In the genomic region with DNA sequence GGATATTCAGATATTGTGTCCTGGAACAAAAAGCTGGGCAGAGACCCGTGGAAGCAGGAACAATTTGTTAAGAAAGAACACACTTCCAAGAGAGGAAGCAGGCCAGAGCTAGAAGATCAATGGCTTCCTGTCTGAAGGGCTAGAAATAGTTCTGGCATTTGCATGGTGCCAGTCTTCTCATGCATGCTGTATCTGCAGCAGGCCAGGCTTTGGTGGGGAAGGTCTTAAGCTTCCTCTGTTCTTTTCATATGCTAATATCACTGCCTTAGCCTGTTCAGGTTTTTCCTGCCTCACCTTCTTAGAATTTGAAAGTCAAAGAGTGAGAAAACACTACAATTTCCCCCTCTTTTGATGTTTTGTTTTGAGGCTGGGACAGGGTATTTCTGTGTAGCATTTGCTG, we compare ENCODE assay signal across 19 mouse cellular contexts. TPM values are rescaled to one million over a fixed set of nuclear protein-coding genes. Genes with fewer than 3 reads are reported as not detected.
DNase-seq lines count a peak whose midpoint lies in the region; ATAC-seq lines count a peak whose summit lies in the region.
"Had no signal": no experiment of that assay in that cellular context is flagged by ENCODE, and none has a peak within 500 bp of the region (broad histone marks: within the 10 kb centered on the region; RNA-seq: fewer than 3 reads in every experiment).

No protein-coding gene starts in this region.

- no peak overlapping the region for H3K4me3 ChIP-seq in heart, embryonic 11.5 days (ENCODE audit: low read depth, low read length)
- H3K4me3 ChIP-seq: forebrain, embryonic 15.5 days; heart, embryonic 10.5 days; liver, embryonic 15.5 days; midbrain, embryonic 12.5 days; myocyte had no signal

- no peak overlapping the region for H3K4me2 ChIP-seq in heart, embryonic 11.5 days
- H3K4me2 ChIP-seq: forebrain, embryonic 15.5 days; liver, embryonic 15.5 days; midbrain, embryonic 12.5 days had no signal

- no peaks in the 10 kb centered on the region for H3K36me3 ChIP-seq in heart, embryonic 11.5 days (ENCODE audit: control insufficient read depth, insufficient read depth, low read length)
- H3K36me3 ChIP-seq: forebrain, embryonic 15.5 days; heart, embryonic 10.5 days; liver, embryonic 15.5 days; midbrain, embryonic 12.5 days had no signal

- intact Hi-C loops in left cerebral cortex, postnatal 25 days (cut with DNase I) = no loop called here

- 24% methylated on average over 1 of the region's 1 CpGs for WGBS in heart, embryonic 11.5 days (ENCODE audit: insufficient replicate concordance)

- no peaks in the 10 kb centered on the region; the same call in 1 of the 2 replicates for H3K4me1 ChIP-seq in heart, embryonic 11.5 days (ENCODE audit: control insufficient read depth, insufficient read depth, low read length)
- H3K4me1 ChIP-seq: heart, embryonic 10.5 days had no signal

- ATAC-seq in common myeloid progenitor, adult 5-6 weeks (replicated peaks; ENCODE audit: low read depth, poor library complexity, severe bottlenecking) = 0 out of 2 replicates have a peak, but pooled peaks have one; percentile 29
- ATAC-seq in heart, embryonic 11.5 days (replicated peaks; ENCODE audit: insufficient number of reproducible peaks, low FRiP score, low TSS enrichment) = no peak
- ATAC-seq: forebrain, embryonic 15.5 days had no signal

- H3K9ac ChIP-seq in heart, embryonic 11.5 days (ENCODE audit: low read depth, low read length) = no peak overlapping the region
- H3K9ac ChIP-seq: forebrain, embryonic 15.5 days; liver, embryonic 15.5 days; midbrain, embryonic 12.5 days had no signal

- peak; percentile 8 for DNase-seq in adrenal gland, adult 2 months
- DNase-seq in adrenal gland, adult 18-20 months (ENCODE audit: low spot score in 2 of 2) = no peak
- DNase-seq in CD4-positive, CD25-positive, alpha-beta regulatory T cell, adult 2 months (ENCODE audit: low read depth, low spot score) = peak; percentile 52
- peak; percentile 36 for DNase-seq in kidney, postnatal 14 days
- no peak for DNase-seq in left cerebral cortex, postnatal 25 days (ENCODE audit: low spot score in 2 of 2)
- no peak for DNase-seq in gastrocnemius, postnatal 4 days (ENCODE audit: low spot score in 2 of 2)
- DNase-seq: cerebellum, adult 18-20 months; gastrocnemius, postnatal 10 days; heart, postnatal 36 days; left cerebral cortex, postnatal 4 days; right cerebral cortex, postnatal 14 days; thymus, postnatal 25 days had no signal

- no peaks in the 10 kb centered on the region for H3K27me3 ChIP-seq in heart, embryonic 11.5 days (ENCODE audit: control insufficient read depth, insufficient read depth, low read length)
- H3K27me3 ChIP-seq: forebrain, embryonic 15.5 days; liver, embryonic 15.5 days; midbrain, embryonic 12.5 days had no signal

- no peaks in the 10 kb centered on the region for H3K9me3 ChIP-seq in heart, embryonic 11.5 days (replicated peaks; ENCODE audit: control insufficient read depth, low read length)
- H3K9me3 ChIP-seq: forebrain, embryonic 15.5 days; heart, embryonic 10.5 days; liver, embryonic 15.5 days; midbrain, embryonic 12.5 days had no signal

- H3K27ac ChIP-seq in heart, embryonic 11.5 days (ENCODE audit: low read depth, low read length) = no peak overlapping the region
- H3K27ac ChIP-seq: forebrain, embryonic 15.5 days; heart, embryonic 10.5 days; liver, embryonic 15.5 days; midbrain, embryonic 12.5 days had no signal

RNA-seq across cellular contexts. Expression of gene Hint3, which starts 1.9 kb away (rescaled TPM):
- 10 to 100 TPM; 39.1 to 48.1 TPM for total RNA-seq in adrenal gland, adult 2 months (2021)
- polyA plus RNA-seq in adrenal gland, adult 2 months (2012; rRNA removed) = 6.7 and 8.0 TPM in 2 replicates
- 10 to 100 TPM; 48.5 to 50.9 TPM for total RNA-seq in adrenal gland, adult 18-20 months (2021)
- total RNA-seq in common myeloid progenitor, adult 5-6 weeks (2017) = 11.3 and 12.3 TPM in 2 replicates
- polyA plus RNA-seq in heart, embryonic 11.5 days (2014; fragmentation: Nextera tagmentation; extraction: Ambion mirVana) = 26.1 and 30.2 TPM in 2 replicates
- total RNA-seq in left cerebral cortex, postnatal 25 days (2021) = 10 to 100 TPM; 38.8 to 48.3 TPM
- 10 to 100 TPM; 30.6 to 31.3 TPM for total RNA-seq in gastrocnemius, postnatal 4 days (2021)

RNA-seq across cellular contexts. Expression of gene Trmt11, which starts 27.0 kb away (rescaled TPM):
- 1 to 10 TPM; 8.4 to 10.0 TPM for total RNA-seq in adrenal gland, adult 2 months (2021)
- polyA plus RNA-seq in adrenal gland, adult 2 months (2012; rRNA removed) = 0.21 and 0.28 TPM in 2 replicates
- total RNA-seq in adrenal gland, adult 18-20 months (2021) = 1 to 10 TPM; 6.9 to 7.8 TPM
- total RNA-seq in common myeloid progenitor, adult 5-6 weeks (2017) = 27.5 and 31.3 TPM in 2 replicates
- polyA plus RNA-seq in heart, embryonic 11.5 days (2014; fragmentation: Nextera tagmentation; extraction: Ambion mirVana) = 20.7 and 21.8 TPM in 2 replicates
- 1 to 10 TPM; 8.1 to 8.4 TPM for total RNA-seq in left cerebral cortex, postnatal 25 days (2021)
- total RNA-seq in gastrocnemius, postnatal 4 days (2021) = 1 to 10 TPM; 6.9 to 8.2 TPM

Comparison
In these comparisons a context has a peak if more than half of its experiments do, and no peak if none do; other contexts are left out.
1. DNase-seq: peak in adrenal gland, adult 2 months (single experiment), CD4-positive, CD25-positive, alpha-beta regulatory T cell, adult 2 months (single experiment) and kidney, postnatal 14 days (single experiment); none in adrenal gland, adult 18-20 months (0 of 2), left cerebral cortex, postnatal 25 days (0 of 2) and gastrocnemius, postnatal 4 days (0 of 2).